Mouse (Mus musculus) lung, postnatal 25 days (tissue): ENCODE measurements around the gene B3galt5.
A peak's percentile ranks its signal among the peaks of the same experiment; 100 is the strongest.

Experiments used
- DNase-seq: peaks from one replicate; pipeline ENCODE4 v3.0.0; 2022; ENCODE audit warnings: low spot score

Gene B3galt5

DNA sequence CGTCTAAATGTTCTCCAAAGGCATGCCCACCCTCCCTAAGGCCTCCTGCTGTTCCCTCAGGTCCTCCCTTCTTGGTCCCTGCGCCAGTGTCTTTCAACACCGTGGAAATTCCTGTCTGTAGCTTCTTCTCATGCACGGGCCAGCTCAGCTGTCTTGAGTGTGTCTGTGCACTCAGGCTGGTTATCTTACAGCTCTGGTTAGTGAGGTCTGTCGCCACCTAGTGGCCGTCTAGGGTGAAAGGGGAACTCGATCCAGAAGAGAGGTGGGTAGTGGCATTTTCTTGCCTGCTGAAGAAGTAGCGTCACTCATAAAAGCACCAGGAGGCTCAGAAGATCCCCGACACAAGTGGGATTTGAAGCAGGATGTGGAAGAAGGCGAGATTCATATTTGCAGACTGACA, 109.5 kb downstream of the B3galt5 start:
- peak; percentile 67 for DNase-seq

DNA sequence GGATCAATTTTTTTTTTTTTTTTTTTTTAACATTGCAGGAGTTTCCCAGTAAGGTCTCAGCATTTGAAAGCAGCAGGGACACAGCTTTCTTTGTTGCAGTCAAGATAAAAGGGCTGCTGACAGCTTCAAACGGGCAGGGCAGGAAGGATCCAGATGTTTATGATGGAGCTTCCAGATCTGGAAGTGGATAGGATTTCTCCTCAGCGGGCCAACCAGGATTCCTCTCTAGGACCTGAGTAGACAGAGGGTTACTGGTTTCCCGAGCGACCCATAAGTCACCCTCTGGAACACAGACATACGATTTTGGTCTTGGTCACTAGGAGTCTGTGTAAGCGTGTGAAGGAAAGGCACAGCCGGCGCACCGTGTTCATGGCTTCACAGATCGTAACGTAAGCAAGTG, 112.5 kb downstream of the B3galt5 start:
- DNase-seq, result peak; percentile 34

DNA sequence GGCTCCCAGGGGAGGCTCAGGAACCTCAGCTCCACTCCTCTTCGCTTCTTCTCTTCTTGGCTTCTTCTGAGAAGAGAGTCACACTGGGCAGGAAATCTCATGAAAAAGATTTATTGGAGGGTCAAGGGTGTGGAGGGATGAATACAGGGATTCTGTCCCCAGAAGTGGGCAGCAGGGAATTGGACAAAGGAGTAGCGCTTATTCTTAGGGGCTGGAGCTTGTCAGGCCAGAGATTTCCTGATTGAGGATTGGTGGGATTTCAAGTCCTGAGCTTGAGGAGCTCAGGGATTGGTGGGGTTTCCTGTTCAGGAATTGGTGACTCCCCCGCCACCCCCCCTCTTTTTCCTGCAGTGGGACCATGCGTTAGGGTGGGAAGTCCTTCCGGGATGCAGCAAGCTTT, 113.2 kb downstream of the B3galt5 start:
- DNase-seq, result no peak

DNA sequence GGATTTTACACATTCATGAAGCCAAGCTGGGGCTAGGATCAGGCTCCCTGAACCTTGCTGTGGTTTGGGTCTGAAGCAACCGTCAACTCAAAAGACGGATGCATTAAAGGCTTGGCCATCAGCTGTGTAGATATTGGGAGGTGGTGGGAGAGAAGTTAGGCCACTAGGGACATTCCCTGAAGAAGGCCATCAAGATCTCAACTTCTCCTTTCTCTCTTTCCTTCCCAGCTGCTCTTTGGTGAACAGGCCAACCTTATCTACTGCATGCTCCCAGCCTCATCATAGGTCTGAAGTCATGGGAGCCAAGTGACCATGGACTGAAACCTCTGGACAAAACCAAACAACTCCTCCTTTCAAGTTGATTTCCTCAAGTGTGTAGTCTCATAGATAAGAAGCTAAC, 115.9 kb downstream of the B3galt5 start:
- no peak for DNase-seq

DNA sequence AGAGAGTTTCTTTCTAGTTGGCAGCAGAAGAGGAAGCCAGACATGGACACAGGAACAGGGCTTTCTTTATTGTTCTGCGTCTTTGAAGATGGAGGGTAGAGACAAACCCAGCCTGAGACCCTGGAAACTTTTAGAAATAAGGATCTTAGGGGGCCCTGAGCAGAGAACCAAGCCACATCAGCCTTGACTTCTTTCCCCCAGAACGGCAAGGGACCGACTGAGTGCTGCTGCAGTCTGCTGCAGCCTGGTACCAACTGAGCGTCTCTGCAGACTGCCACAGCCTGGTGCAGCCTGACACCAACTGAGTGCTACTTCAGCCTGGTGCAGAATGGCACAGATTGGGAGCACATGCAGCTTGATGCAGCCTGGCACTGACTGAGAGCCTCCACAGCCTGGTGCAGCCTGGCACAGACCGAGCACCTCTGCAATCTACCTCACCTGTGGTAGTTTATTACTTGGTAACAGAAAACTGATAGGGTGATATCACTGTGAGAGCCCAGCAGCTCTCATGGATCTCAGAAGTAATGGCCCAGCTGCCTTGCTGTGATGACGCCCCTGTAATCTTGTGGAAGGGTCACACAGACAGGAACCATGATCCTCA, 117.8 kb downstream of the B3galt5 start:
- DNase-seq, result no peak

DNA sequence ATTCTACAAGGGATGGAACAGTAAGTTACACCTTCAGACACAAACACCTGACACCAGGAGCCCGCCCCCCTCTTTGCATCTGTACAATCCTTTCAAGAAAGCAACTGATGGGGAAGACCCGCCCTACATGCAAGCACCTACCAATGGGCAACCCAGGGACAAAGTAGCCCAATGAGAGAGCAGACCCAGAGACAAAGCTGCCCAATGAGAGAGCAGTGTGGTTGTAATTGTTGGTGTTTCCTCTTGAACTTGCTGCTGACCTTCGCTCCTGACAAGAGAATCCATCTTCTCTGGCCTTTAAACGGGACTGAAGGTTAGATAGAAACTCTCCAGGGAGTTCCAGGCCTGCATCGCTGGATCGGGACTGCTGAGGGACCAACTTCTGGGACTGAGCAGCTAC, 118.4 kb downstream of the B3galt5 start:
- no peak for DNase-seq

DNA sequence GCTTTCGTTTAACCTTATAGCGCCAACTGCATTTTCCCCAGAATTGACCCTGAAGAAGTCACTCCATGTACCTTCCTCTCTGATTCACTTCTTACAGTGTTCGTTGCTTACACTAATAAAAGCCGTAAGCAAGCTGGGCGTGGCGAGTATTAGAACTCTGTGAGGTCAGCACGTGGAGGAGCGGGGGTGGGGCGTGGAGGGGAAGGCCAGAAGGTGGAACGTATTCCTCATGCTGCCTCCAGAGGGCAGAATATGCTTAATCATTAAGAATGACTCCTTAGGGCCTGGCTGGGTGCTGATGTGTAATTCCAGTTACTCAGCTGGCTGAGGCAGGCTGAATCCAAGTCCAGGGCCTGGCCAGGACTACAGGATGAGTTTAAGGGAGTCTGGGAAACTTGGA, 122.3 kb downstream of the B3galt5 start:
- DNase-seq, result peak; percentile 79

DNA sequence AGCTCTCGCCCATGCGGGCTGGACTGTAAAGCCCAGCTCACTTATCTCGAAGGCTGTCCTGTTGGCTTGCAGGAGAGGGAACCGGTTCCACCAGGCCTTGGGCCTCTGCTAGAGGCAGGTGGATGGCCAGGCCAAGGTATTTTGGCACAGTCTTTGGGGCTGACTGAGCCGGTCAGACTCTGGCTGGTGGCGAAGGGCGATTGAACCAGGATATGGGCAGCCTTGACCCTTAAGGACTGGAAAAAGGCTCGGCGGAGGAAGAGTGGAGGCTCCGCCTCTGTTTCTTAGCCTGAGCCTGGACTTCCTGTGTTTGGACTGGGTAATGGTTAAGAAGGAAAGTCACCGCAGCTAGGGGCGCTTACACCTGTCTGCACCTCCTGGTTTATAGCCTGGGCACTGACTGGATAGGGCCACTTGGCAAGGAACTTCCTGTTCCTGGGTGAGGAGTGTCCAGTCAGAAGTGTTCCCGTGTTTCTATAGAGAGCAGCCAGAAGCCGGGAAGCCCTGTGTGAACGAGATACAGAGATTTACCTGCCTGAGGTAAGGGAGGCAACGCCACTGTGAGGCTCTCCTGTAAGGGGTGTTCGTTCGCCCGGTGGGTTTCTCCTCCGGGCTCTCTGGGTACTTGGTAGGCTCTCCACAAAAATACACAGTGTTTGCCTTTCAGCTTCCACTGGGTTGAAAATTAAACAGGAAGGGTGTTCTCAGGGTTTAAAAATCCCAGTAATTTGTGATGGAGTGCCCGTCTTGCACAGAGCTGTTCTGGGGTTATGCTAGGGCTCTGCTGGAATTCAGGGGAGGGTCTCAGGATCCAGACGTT, 125.9 kb downstream of the B3galt5 start:
- DNase-seq, result peak; percentile 83

DNA sequence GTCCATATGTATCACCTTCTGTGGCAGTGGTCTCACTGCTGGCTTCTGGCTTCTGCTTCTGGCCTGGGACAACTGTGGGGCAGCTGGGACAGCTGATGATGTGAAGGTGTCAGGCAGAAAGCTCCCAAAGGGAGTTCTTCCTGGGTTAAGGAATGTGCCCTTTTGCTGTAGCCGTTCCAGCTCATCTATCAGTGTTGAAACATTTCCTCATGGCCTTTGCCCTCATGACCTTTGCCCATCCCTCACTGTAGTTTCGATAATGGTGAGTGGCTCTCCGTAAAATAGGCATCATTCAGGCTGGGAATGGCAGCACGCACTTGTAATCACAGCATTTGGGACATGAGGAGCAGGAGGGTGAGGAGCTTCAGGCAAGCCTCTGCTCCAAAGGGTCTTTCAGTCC, 127.3 kb downstream of the B3galt5 start:
- no peak for DNase-seq

DNA sequence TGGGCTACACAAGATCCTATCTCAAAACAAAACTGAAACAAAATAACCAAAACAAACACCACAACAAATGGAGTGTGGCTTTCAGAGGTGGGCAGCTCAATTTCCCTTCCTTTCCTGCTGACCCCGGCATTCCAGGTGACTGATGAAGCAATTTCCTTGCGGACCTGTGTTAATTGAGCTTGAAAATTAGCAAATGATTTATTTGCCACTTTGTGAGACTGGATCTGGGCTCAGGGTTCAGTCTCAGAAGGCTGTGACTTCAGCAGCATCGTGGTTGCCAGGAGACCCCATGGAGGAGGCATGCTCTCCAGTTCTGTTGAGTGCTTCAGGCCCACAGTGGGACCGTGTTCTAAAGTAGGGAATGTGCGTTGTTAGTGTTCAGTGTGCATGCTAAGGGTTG, 127.7 kb downstream of the B3galt5 start:
- DNase-seq, result no peak

DNA sequence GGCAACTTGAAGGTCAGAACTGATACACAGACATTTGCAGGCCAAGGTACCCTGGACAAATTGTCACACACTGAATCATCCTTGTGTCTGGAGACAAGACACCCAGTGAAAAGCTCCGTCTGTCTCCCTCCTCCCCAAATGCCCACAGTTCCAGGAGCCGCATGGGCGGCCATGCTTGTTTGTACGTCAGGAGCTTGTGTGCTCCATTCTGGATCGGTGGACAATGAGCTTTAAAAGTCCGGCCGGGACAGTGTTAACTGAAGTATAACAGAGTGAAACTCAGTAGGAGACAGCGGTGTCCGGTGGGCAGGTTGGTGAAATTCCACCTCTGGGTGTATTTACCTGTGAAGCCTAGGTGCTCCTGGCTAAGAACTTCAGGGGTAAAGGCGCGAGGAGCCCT, 129.3 kb downstream of the B3galt5 start:
- no peak for DNase-seq
